Comparison of ENCODE assay signal across 8 mouse cellular contexts in the genomic region with DNA sequence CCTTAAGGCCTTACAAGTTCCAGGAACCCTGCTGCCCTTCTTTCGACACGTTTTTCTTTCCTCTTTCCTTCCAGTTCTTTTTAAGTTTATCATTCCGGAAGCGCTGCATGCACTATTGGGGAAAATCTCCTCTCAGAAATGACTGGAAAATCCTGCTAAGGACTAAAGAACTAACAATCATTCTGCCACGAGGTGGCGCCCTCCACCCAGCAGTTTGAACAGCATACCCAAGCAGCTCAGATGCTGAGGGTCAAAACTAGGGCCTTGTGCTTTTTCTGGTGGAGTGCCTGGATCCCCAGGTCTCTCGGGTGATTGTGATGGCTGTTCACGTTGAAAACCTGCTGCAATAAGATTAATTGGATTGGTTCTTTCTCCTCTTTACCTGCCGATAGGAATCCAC. TPM values are rescaled to one million over a fixed set of nuclear protein-coding genes. Genes with fewer than 3 reads are reported as not detected.
DNase-seq lines count a peak whose midpoint lies in the region; ATAC-seq lines count a peak whose summit lies in the region.

No protein-coding gene starts in this region.

- H3K4me1 ChIP-seq in midbrain, embryonic 10.5 days, result no peaks in the 10 kb centered on the region

- intact Hi-C loops in left cerebral cortex, postnatal 4 days (cut with DNase I), result no loop called here

- peaks cover 73% of the 10 kb centered on the region for H3K27me3 ChIP-seq in midbrain, embryonic 10.5 days (ENCODE audit: low read depth, poor library complexity, severe bottlenecking)

- no peak for ATAC-seq in inflammation-experienced regulatory T-cells, adult 6 months

- WGBS in midbrain, embryonic 10.5 days, result 32% methylated on average over 9 of the region's 9 CpGs

- no peaks in the 10 kb centered on the region for H3K9me3 ChIP-seq in midbrain, embryonic 10.5 days (replicated peaks)

- peak; percentile 65 for DNase-seq in adipocyte (ENCODE audit: low spot score)
- peak; percentile 71 to 79 for DNase-seq in cerebellum, postnatal 14 days
- DNase-seq in gastrocnemius, adult 8-10 months (ENCODE audit: low spot score in 2 of 2), result peak; percentile 5 to 37
- peak; percentile 72 for DNase-seq in kidney, adult 18-20 months
- DNase-seq in left cerebral cortex, postnatal 4 days, result peak; percentile 67
- peak; percentile 62 for DNase-seq in midbrain, embryonic 10.5 days (ENCODE audit: low spot score)
- DNase-seq in spleen, adult 12 weeks (ENCODE audit: low spot score), result peak; percentile 22

- H3K36me3 ChIP-seq in midbrain, embryonic 10.5 days, result no peaks in the 10 kb centered on the region

- H3K27ac ChIP-seq in midbrain, embryonic 10.5 days (replicated peaks), result no peak overlapping the region

- no peak overlapping the region for H3K4me3 ChIP-seq in midbrain, embryonic 10.5 days

RNA-seq across cellular contexts. Expression of gene Tlr8, which starts 12.8 kb away (rescaled TPM):
- total RNA-seq in gastrocnemius, adult 8-10 months (2022), result under 1 TPM in 3 of 4 experiments, not detected in 1; 0.29 to 0.83 (median 0.46) TPM
- total RNA-seq in left cerebral cortex, postnatal 4 days (2021), result under 1 TPM; 0.20 to 0.38 TPM
- 0.30 TPM in 1 of 2 replicates, not detected in the other for polyA plus RNA-seq in midbrain, embryonic 10.5 days (2016; fragmentation: Nextera tagmentation; extraction: Ambion mirVana)
- polyA plus RNA-seq in inflammation-experienced regulatory T-cells, adult 6 months (2017; shearing (Covaris generic)), result under 1 TPM in 1 of 3 experiments, not detected in 2; 0.11 TPM

RNA-seq across cellular contexts. Expression of gene Tlr7, which starts 53.4 kb away (rescaled TPM):
- under 1 TPM; 0.27 to 0.92 (median 0.56) TPM for total RNA-seq in gastrocnemius, adult 8-10 months (2022)
- total RNA-seq in left cerebral cortex, postnatal 4 days (2021), result 1 to 10 TPM; 1.0 to 1.6 TPM
- polyA plus RNA-seq in midbrain, embryonic 10.5 days (2016; fragmentation: Nextera tagmentation; extraction: Ambion mirVana), result 0.21 and 0.27 TPM in 2 replicates
- polyA plus RNA-seq in inflammation-experienced regulatory T-cells, adult 6 months (2017; shearing (Covaris generic)), result 1 to 10 TPM; 1.6 to 7.8 (median 4.4) TPM

Comparison
In these comparisons a context has a peak if more than half of its experiments do, and no peak if none do; other contexts are left out.
1. DNase-seq: peak in every context shown above with its lines; median percentile 75 in cerebellum, postnatal 14 days; 72 in kidney, adult 18-20 months; 67 in left cerebral cortex, postnatal 4 days; 65 in adipocyte; 62 in midbrain, embryonic 10.5 days; 22 in spleen, adult 12 weeks; 21 in gastrocnemius, adult 8-10 months.